Mouse (Mus musculus) midbrain, embryonic 11.5 days (tissue): ENCODE data around the gene Dlx5. TPM values are rescaled to one million over a fixed set of nuclear protein-coding genes. Genes with fewer than 3 reads are reported as not detected.

Source experiments
- ATAC-seq: fragments of 200-750 bp; cut with Nextera tagmentation; 2 replicates; pipeline ENCODE4 v1.8.0; 2017; ENCODE audit warnings: moderate TSS enrichment, moderate library complexity; ENCODE audit not compliant: low FRiP score
- DNase-seq: peaks from one replicate; pipeline ENCODE4 v3.0.0; 2015; ENCODE audit warnings: low spot score; ENCODE audit errors: missing footprints
- H3K27ac ChIP-seq: fragments of 300-500 bp; sonication (generic); 2 replicates; pipeline ENCODE4 v1.5.1; 2014; ENCODE audit warnings: low read depth, low read length
- H3K27me3 ChIP-seq: fragments of 300-500 bp; sonication (generic); 2 replicates; pipeline ENCODE4 v1.6.1; 2014; ENCODE audit warnings: mild to moderate bottlenecking, low read length, moderate library complexity, mixed read lengths; ENCODE audit not compliant: control insufficient read depth, insufficient read depth
- H3K36me3 ChIP-seq: fragments of 300-500 bp; sonication (generic); 2 replicates; pipeline ENCODE4 v1.6.1; 2014; ENCODE audit warnings: mild to moderate bottlenecking, low read length, moderate library complexity, mixed read lengths; ENCODE audit not compliant: control insufficient read depth, insufficient read depth
- H3K4me1 ChIP-seq: fragments of 300-500 bp; sonication (generic); 2 replicates; pipeline ENCODE4 v1.6.1; 2014; ENCODE audit warnings: low read length; ENCODE audit not compliant: control insufficient read depth, insufficient read depth
- H3K4me2 ChIP-seq: fragments of 300-500 bp; sonication (generic); 2 replicates; pipeline ENCODE4 v1.6.1; 2014; ENCODE audit warnings: mild to moderate bottlenecking, moderate library complexity
- H3K4me3 ChIP-seq: fragments of 300-500 bp; sonication (generic); 2 replicates; pipeline ENCODE4 v1.5.1; 2014; ENCODE audit warnings: low read depth, low read length
- H3K9ac ChIP-seq: fragments of 300-500 bp; sonication (generic); 2 replicates; pipeline ENCODE4 v1.6.1; 2014; ENCODE audit warnings: low read length
- H3K9me3 ChIP-seq: fragments of 300-500 bp; sonication (generic); 2 replicates; pipeline ENCODE4 v1.6.1; 2016; ENCODE audit warnings: low read length; ENCODE audit not compliant: control insufficient read depth
- WGBS: fragments of 180-500 bp; shearing (Covaris S2); extraction: QIAGEN DNeasy Blood & Tissue Kit; methylation state at CpG from one replicate; pipeline ENCODE4 v1.1.7; 2014; 5-methylcytosine and 5-hydroxymethylcytosine counted together
- polyA plus RNA-seq: library from polyadenylated mRNA; unstranded; fragments of >200 nt; fragmentation: Nextera tagmentation; extraction: Ambion mirVana; gene quantifications from 2 replicates; pipeline ENCODE4 v1.2.1, GENCODE M21; 2014

The Dlx5 gene
- polyA plus RNA-seq, 1 experiment from 2014 or later: 5.2 TPM

- ATAC-seq: no peak
Observed at GRCm38 (mm10) chr6:6890047-6890446, 8.2 kb upstream of the Dlx5 start.

GRCm38 (mm10) chr6:6886225-6886624, 4.3 kb upstream of the Dlx5 start:
- Histone ChIP-seq H3K4me3 (no peak overlapping the region), H3K9me3 (no peaks in the 10 kb centered on the region), H3K27me3 (peaks cover 27% of the 10 kb centered on the region), H3K36me3 (no peaks in the 10 kb centered on the region), H3K4me2 (no peak overlapping the region), H3K27ac (no peak overlapping the region), H3K4me1 (peaks cover 5% of the 10 kb centered on the region; the same call in 1 of the 2 replicates), H3K9ac (no peak overlapping the region)
- ATAC-seq (no peak), DNase-seq (no peak)
- WGBS: 82% methylated on average over 3 of the region's 3 CpGs

More at GRCm38 (mm10) chr6:6890047-6890446, 8.2 kb upstream of the Dlx5 start:
- no peak overlapping the region for H3K9ac ChIP-seq
- no peak for DNase-seq
- no peaks in the 10 kb centered on the region for H3K4me1 ChIP-seq
- no peak overlapping the region for H3K4me2 ChIP-seq
- 70% methylated on average over 6 of the region's 6 CpGs for WGBS
- no peaks in the 10 kb centered on the region for H3K9me3 ChIP-seq
- H3K27ac ChIP-seq: no peak overlapping the region
- H3K36me3 ChIP-seq: no peaks in the 10 kb centered on the region
- no peaks in the 10 kb centered on the region for H3K27me3 ChIP-seq
- no peak overlapping the region for H3K4me3 ChIP-seq

GRCm38 (mm10) chr6:6884897-6885296, 3.0 kb upstream of the Dlx5 start:
- Histone ChIP-seq H3K4me1 (peaks cover 9% of the 10 kb centered on the region; the same call in 1 of the 2 replicates), H3K9ac (no peak overlapping the region), H3K4me3 (no peak overlapping the region), H3K36me3 (no peaks in the 10 kb centered on the region), H3K27ac (no peak overlapping the region), H3K4me2 (no peak overlapping the region), H3K27me3 (peaks cover 40% of the 10 kb centered on the region), H3K9me3 (no peaks in the 10 kb centered on the region)
- peak; percentile 61 for ATAC-seq
- WGBS: 1% methylated on average over 12 of the region's 12 CpGs
- peak; percentile 96 for DNase-seq

- H3K4me3 ChIP-seq: peak overlapping the region; percentile 41; the same call in 1 of the 2 replicates
- peaks cover 65% of the 10 kb centered on the region for H3K27me3 ChIP-seq
- H3K27ac ChIP-seq: no peak overlapping the region
- H3K4me2 ChIP-seq: peak overlapping the region; percentile 81
- H3K36me3 ChIP-seq: no peaks in the 10 kb centered on the region
- no peaks in the 10 kb centered on the region for H3K9me3 ChIP-seq
- H3K9ac ChIP-seq: no peak overlapping the region
- ATAC-seq (no peak), DNase-seq (peak; percentile 90)
- peaks cover 9% of the 10 kb centered on the region; the same call in 1 of the 2 replicates for H3K4me1 ChIP-seq
- 5% methylated on average over 11 of the region's 11 CpGs for WGBS
Observed at GRCm38 (mm10) chr6:6882266-6882797, 447 bp upstream of the Dlx5 start.

GRCm38 (mm10) chr6:6881115-6881637, 709 bp downstream of the Dlx5 start:
- peak overlapping the region; percentile 41 for H3K4me3 ChIP-seq
- H3K4me1 ChIP-seq: peaks cover 9% of the 10 kb centered on the region; the same call in 1 of the 2 replicates
- peak overlapping the region; percentile 81 for H3K4me2 ChIP-seq
- no peak overlapping the region; the same call in none of the 2 replicates for H3K9ac ChIP-seq
- peaks cover 76% of the 10 kb centered on the region for H3K27me3 ChIP-seq
- no peak overlapping the region for H3K27ac ChIP-seq
- peak; percentile 38; the same call in 1 of the 2 replicates for ATAC-seq
- H3K36me3 ChIP-seq: no peaks in the 10 kb centered on the region
- H3K9me3 ChIP-seq: no peaks in the 10 kb centered on the region
- peak; percentile 96 for DNase-seq
- 1% methylated on average over 30 of the region's 30 CpGs for WGBS

- DNase-seq (peak; percentile 95), ATAC-seq (no peak)
- H3K4me1 ChIP-seq: peaks cover 9% of the 10 kb centered on the region; the same call in 1 of the 2 replicates
- WGBS: 1% methylated on average over 24 of the region's 24 CpGs
- no peaks in the 10 kb centered on the region for H3K36me3 ChIP-seq
- no peak overlapping the region for H3K9ac ChIP-seq
- peak overlapping the region; percentile 41; the same call in 1 of the 2 replicates for H3K4me3 ChIP-seq
- no peaks in the 10 kb centered on the region for H3K9me3 ChIP-seq
- H3K27ac ChIP-seq: no peak overlapping the region
- H3K27me3 ChIP-seq: peaks cover 83% of the 10 kb centered on the region
- H3K4me2 ChIP-seq: peak overlapping the region; percentile 81; the same call in 1 of the 2 replicates
Observed at GRCm38 (mm10) chr6:6880361-6881114, 1.3 kb downstream of the Dlx5 start.

GRCm38 (mm10) chr6:6879371-6880325, 2.2 kb downstream of the Dlx5 start:
- Histone ChIP-seq H3K4me3 (0 out of 2 replicates have a peak overlapping the region, but pooled peaks have one; percentile 2), H3K9ac (no peak overlapping the region), H3K9me3 (no peaks in the 10 kb centered on the region), H3K27me3 (peaks cover 90% of the 10 kb centered on the region), H3K27ac (no peak overlapping the region), H3K4me2 (no peak overlapping the region), H3K36me3 (no peaks in the 10 kb centered on the region), H3K4me1 (peaks cover 9% of the 10 kb centered on the region; the same call in 1 of the 2 replicates)
- ATAC-seq: no peak
- under 1% methylated on average over 44 of the region's 44 CpGs for WGBS
- peak; percentile 95 for DNase-seq

GRCm38 (mm10) chr6:6878841-6879291, 3.0 kb downstream of the Dlx5 start:
- no peaks in the 10 kb centered on the region for H3K36me3 ChIP-seq
- H3K9ac ChIP-seq: no peak overlapping the region
- no peaks in the 10 kb centered on the region for H3K9me3 ChIP-seq
- ATAC-seq (peak; percentile 23; the same call in 1 of the 2 replicates), DNase-seq (peak; percentile 96)
- H3K4me3 ChIP-seq: no peak overlapping the region
- H3K4me1 ChIP-seq: peaks cover 9% of the 10 kb centered on the region; the same call in 1 of the 2 replicates
- no peak overlapping the region for H3K4me2 ChIP-seq
- WGBS: under 1% methylated on average over 14 of the region's 14 CpGs
- H3K27ac ChIP-seq: no peak overlapping the region
- H3K27me3 ChIP-seq: peaks cover 97% of the 10 kb centered on the region
